Mouse (Mus musculus) kidney, adult 2 months (tissue): ENCODE measurements at regions not wholly inside any gene's neighbourhood (a gene's known extent, or its start where the extent isn't known, plus 50 kb on each side); places are given as distances from the start of the nearest gene placed in this dataset.
A peak's percentile ranks its signal among the peaks of the same experiment; 100 is the strongest.

Experiments
- DNase-seq: peaks from one replicate; pipeline ENCODE4 v3.0.0; 2021
- H3K27ac ChIP-seq: fragments of 200-500 bp; 2 replicates; pipeline ENCODE4 v1.5.1; 2012; ENCODE audit warnings: low read depth, low read length, control low read depth, inconsistent platforms; ENCODE audit not compliant: insufficient read depth
- H3K27me3 ChIP-seq: fragments of 200-500 bp; replicated peaks from 2 replicates; pipeline ENCODE4 v1.6.1; 2012; ENCODE audit warnings: mild to moderate bottlenecking, moderate library complexity, low read length, inconsistent platforms; ENCODE audit not compliant: control insufficient read depth, insufficient read depth
- H3K36me3 ChIP-seq: fragments of 200-500 bp; 2 replicates; pipeline ENCODE4 v1.6.1; 2012; ENCODE audit warnings: mild to moderate bottlenecking, moderate library complexity, low read length, inconsistent platforms; ENCODE audit not compliant: control insufficient read depth, insufficient read depth
- H3K4me1 ChIP-seq: fragments of 200-500 bp; 2 replicates; pipeline ENCODE4 v1.6.1; 2011; ENCODE audit warnings: low read length; ENCODE audit not compliant: control insufficient read depth, insufficient read depth
- H3K4me3 ChIP-seq: fragments of 200-500 bp; 2 replicates; pipeline ENCODE4 v1.5.1; 2011; ENCODE audit warnings: mild to moderate bottlenecking, low read depth, low read length, control low read depth; ENCODE audit not compliant: insufficient read depth
- CTCF ChIP-seq: fragments of 200-500 bp; conservative IDR thresholded peaks from 2 replicates; pipeline ENCODE4 v1.5.1; 2011; ENCODE audit warnings: low read depth, mild to moderate bottlenecking, control low read depth, low read length, moderate library complexity, mixed read lengths; ENCODE audit not compliant: insufficient read depth, insufficient read length
- POLR2A ChIP-seq: fragments of 200-500 bp; IDR thresholded peaks from one replicate; pipeline ENCODE4 v1.6.1; 2011; ENCODE audit warnings: low read depth, low read length, control low read depth
- WGBS: fragments of 180-500 bp; shearing (Covaris S2); methylation state at CpG from one replicate; pipeline ENCODE4 v1.1.7; 2018; 5-methylcytosine and 5-hydroxymethylcytosine counted together

DNA sequence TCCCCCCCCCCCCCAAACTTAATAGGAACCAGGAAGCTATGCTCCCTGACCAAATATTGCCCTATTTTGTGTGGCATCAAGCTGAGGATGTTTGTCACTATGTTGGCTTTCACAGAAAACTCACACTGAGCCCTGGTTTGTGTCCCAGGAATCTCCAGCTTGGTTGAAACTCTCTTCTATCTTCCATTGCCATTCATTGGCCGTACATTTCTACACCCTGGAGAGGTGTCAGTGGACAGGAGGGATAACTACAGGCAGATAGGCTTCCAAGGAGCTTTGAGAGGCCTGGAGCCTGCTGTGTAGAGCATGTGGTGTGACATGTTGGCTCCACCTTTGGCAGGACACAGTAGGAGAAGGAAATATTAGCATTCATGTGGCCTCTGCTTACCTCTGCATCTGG, 478.9 kb downstream of the Glrx3 start:
- 90% methylated on average over 1 of the region's 1 CpGs for WGBS
- no peak overlapping the region for H3K4me3 ChIP-seq
- TF ChIP-seq CTCF (no peak), POLR2A (no peak)
- H3K27ac ChIP-seq = no peak overlapping the region
- peaks cover 11% of the 10 kb centered on the region for H3K4me1 ChIP-seq
- DNase-seq = no peak
- H3K27me3 ChIP-seq = no peaks in the 10 kb centered on the region
- no peaks in the 10 kb centered on the region for H3K36me3 ChIP-seq

DNA sequence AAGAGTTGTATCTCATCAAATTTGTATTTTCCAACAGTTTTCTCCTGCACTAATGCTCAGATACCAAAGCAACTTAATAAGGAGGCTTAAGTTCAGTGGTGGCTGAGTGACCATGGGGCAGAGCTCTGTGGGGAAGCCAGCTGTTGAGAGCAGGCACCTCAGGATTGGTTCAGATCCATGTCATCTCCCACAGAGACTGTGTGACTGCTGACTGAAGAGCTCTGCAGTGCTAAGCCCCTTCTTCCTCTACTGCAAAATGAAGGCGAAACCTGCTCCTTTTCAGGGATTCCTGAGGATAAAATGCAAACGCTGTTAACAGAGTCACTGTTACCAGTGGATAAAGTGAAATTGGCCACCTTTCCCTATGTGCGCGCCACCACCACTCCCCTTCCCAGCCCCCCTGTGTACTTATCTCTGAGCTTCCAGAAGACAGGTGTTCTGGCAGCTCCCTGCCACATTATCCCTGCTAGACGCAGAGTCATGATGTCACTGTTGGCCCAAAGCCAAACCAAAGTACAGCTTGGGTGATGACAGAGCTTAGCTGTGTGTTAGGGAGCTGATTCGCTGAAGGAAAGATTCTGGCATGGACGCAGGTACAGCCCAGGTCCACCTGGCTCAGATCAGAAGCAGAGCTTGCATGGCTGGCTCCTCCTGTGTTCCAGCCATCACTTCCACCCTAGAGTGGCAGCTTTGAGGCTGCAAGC, 472.9 kb downstream of the Tcerg1l start:
- TF ChIP-seq POLR2A (no peak), CTCF (no peak)
- no peaks in the 10 kb centered on the region for H3K27me3 ChIP-seq
- no peak overlapping the region for H3K27ac ChIP-seq
- DNase-seq = peak; percentile 28
- no peaks in the 10 kb centered on the region for H3K4me1 ChIP-seq
- no peak overlapping the region for H3K4me3 ChIP-seq
- WGBS = 57% methylated on average over 7 of the region's 7 CpGs
- no peaks in the 10 kb centered on the region for H3K36me3 ChIP-seq

- H3K4me1 ChIP-seq = no peaks in the 10 kb centered on the region
- H3K36me3 ChIP-seq = no peaks in the 10 kb centered on the region
- no peak for DNase-seq
- H3K27me3 ChIP-seq = no peaks in the 10 kb centered on the region
- no peak overlapping the region for H3K27ac ChIP-seq
- H3K4me3 ChIP-seq = no peak overlapping the region
- WGBS = 82% methylated on average over 3 of the region's 3 CpGs
- no peak for TF ChIP-seq POLR2A
- no peak for TF ChIP-seq CTCF
Measured at GRCm38 (mm10) chr7:137925656-137926055, 471.9 kb downstream of the Tcerg1l start.

DNA sequence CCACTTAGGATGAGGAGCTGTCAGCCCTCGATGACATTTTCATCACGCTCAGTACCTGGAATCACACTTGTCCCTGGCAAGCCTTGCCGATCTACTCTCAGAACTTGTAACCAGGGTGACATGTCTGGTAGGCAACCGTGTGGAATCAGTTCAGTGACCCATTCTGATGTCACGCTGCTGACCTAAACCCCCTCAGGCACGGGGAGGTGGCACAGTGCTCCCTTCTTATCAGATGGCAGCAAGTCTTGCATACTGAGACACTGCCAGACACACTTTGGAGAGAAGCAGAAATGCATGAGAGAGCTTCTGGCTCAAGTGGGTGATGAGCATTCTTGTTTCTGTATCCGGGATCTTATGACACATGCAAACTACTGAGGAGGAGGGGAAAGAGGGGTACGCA, 470.2 kb downstream of the Tcerg1l start:
- DNase-seq = no peak
- no peaks in the 10 kb centered on the region; the same call in 1 of the 2 replicates for H3K27me3 ChIP-seq
- H3K36me3 ChIP-seq = no peaks in the 10 kb centered on the region
- H3K4me3 ChIP-seq = no peak overlapping the region
- no peak overlapping the region for H3K27ac ChIP-seq
- TF ChIP-seq POLR2A = no peak
- TF ChIP-seq CTCF = no peak
- 56% methylated on average over 8 of the region's 8 CpGs for WGBS
- no peaks in the 10 kb centered on the region for H3K4me1 ChIP-seq

- H3K36me3 ChIP-seq = no peaks in the 10 kb centered on the region
- no peak for DNase-seq
- no peak for TF ChIP-seq CTCF
- TF ChIP-seq POLR2A = no peak
- WGBS = 31% methylated on average over 7 of the region's 7 CpGs
- H3K4me3 ChIP-seq = no peak overlapping the region
- no peaks in the 10 kb centered on the region for H3K4me1 ChIP-seq
- H3K27me3 ChIP-seq = no peaks in the 10 kb centered on the region; the same call in 1 of the 2 replicates
- no peak overlapping the region for H3K27ac ChIP-seq
Measured at GRCm38 (mm10) chr7:137930200-137930599, 467.3 kb downstream of the Tcerg1l start.

- Histone ChIP-seq H3K27ac (no peak overlapping the region), H3K4me3 (no peak overlapping the region), H3K36me3 (no peaks in the 10 kb centered on the region), H3K27me3 (no peaks in the 10 kb centered on the region; the same call in 1 of the 2 replicates), H3K4me1 (no peaks in the 10 kb centered on the region; the same call in 1 of the 2 replicates)
- 16% methylated on average over 3 of the region's 3 CpGs for WGBS
- TF ChIP-seq CTCF = no peak
- no peak for TF ChIP-seq POLR2A
- DNase-seq = peak; percentile 62
Measured at GRCm38 (mm10) chr7:137935896-137936295, 461.6 kb downstream of the Tcerg1l start.

GRCm38 (mm10) chr7:137939116-137939515, 458.4 kb downstream of the Tcerg1l start:
- no peaks in the 10 kb centered on the region for H3K36me3 ChIP-seq
- no peak for TF ChIP-seq POLR2A
- TF ChIP-seq CTCF = no peak
- 83% methylated on average over 8 of the region's 8 CpGs for WGBS
- H3K27ac ChIP-seq = no peak overlapping the region
- no peak for DNase-seq
- H3K27me3 ChIP-seq = no peaks in the 10 kb centered on the region
- no peak overlapping the region for H3K4me3 ChIP-seq
- H3K4me1 ChIP-seq = no peaks in the 10 kb centered on the region; the same call in 1 of the 2 replicates
